Mouse (Mus musculus): ENCODE measurements around the gene Fam71d. TPM values are rescaled to one million over a fixed set of nuclear protein-coding genes. Genes with fewer than 3 reads are reported as not detected.

The Fam71d gene
- polyA plus RNA-seq, 1 experiment = 0.66 TPM

DNA sequence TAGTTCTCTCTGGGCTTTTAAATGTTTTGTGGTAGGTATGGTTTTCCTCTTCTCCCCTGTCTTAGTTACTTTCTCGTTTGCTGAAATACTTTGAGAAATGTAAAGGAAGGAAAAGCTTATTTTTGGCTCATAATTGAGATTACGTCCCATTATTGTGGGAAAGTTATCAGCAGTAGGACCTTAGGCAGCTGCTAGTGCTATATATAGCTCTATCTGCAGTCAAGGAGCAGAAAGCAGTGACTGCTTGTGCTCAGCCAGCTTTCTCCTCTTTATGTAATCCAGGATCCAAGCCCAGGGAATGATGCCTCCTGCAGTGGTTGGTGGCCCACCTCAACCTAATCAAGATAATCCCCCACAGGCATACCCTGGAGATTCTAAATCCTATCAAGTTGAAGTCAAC, 81.9 kb downstream of the Fam71d start:
- no peak for DNase-seq (ENCODE audit: low read depth)

DNA sequence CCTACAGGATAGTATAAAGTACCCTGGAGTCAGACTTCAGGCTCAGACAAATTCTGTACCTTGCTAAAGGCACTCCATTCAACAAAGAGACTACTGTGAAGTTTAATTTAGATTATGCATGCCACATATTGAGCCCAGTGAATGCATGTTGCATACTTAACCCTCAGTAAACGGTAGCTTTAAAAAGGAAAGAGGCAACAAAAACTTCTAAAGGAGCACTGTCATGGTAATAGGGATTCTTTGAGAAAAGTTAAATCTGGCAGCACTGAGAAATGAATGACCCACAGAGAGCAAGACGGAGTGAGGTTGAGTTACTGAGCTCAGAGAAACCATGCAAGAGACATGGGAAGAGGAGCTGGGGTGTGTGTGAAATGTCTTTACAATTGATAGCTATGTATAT, 86.6 kb downstream of the Fam71d start:
- no peak for DNase-seq (ENCODE audit: low read depth)

DNA sequence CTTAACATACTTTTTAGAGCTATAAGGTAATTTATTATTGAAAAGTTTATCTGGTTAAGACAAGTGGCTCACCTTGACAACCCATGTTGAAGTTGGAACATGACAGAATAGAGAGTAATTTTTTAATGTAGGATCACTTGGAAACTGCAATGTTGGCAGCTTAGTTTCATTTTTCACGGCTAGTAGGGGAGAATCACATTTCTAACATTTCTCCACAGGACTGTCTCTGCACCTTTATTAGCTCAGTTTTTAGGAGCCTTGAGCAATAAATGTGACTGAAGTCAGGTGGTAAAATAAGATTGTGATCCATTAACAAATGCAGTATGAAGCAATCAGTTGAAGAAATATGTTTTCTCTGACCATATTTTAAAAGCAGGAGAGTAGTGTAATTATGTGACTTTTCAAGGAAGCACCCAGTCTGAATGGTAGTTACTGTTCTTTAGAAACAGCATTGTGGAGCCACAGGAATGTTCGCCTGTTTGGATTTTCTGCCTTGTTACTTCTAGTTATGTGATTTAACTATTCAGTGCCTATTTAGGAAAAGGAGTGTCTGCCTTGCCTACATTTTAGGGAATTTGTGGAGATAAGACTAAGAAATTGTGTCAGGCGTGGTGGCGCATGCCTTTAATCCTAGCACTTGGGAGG, 87.2 kb downstream of the Fam71d start:
- DNase-seq (ENCODE audit: low read depth) = peak; percentile 14

Other genes starting within 250 kb of the Fam71d start
- 5.1 TPM in 2 replicates for gene Mpp5, start 57.4 kb downstream of the Fam71d start, polyA plus RNA-seq (2012; rRNA removed)
- 30.0 and 31.4 TPM in 2 replicates for gene Atp6v1d, start 170.1 kb downstream of the Fam71d start, polyA plus RNA-seq (2012; rRNA removed)
- gene Eif2s1, start 170.3 kb downstream of the Fam71d start, polyA plus RNA-seq (2012; rRNA removed) = 13.9 and 14.9 TPM in 2 replicates
- 12.7 and 20.7 TPM in 2 replicates for gene Plek2, start 215.4 kb downstream of the Fam71d start, polyA plus RNA-seq (2012; rRNA removed)